Mouse (Mus musculus) R1 (cell line): ENCODE measurements at regions not wholly inside any gene's neighbourhood (a gene's known extent, or its start where the extent isn't known, plus 50 kb on each side); places are given as distances from the start of the nearest gene placed in this dataset.

Source experiments
- DNase-seq: peaks from one replicate; pipeline ENCODE4 v3.0.0-alpha.2; 2018; ENCODE audit warnings: low read depth, low spot score

DNA sequence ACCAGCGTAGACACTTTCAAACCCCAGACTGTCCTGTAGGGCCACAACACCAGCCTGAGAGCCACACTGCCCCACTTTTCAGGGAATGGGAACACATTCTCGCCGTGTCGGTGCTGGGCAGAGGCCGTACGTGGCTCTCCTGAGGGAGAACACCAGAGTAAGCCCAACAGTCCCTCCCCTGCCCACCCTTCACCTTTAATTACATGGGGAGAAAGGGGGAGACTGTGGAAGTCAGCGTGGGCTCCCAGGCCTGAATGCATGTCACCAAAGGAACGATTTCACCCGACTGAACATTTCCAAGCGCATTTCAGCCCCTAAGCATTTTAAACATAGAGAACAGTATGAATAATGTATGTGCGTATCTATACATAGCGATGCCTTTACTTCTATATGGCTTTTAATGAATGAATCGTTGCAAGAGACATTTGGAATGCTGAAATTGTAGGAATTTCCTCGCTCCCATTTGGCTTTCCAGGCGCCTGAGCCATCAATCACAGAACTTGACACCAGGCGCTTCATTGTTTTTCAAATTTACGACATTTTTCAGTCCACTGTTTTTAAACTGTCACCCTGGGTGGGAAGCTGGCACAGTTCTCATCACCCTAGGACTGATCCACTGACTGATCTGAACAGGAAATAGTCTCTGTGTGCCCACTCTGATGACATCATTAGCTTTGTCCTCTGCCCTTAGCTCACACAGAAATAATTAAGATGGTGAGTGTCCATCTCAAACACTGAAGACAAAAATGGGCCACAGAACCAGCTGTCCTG lies 152.3 kb downstream of the Atp23 start:
- peak; percentile 18 for DNase-seq

DNA sequence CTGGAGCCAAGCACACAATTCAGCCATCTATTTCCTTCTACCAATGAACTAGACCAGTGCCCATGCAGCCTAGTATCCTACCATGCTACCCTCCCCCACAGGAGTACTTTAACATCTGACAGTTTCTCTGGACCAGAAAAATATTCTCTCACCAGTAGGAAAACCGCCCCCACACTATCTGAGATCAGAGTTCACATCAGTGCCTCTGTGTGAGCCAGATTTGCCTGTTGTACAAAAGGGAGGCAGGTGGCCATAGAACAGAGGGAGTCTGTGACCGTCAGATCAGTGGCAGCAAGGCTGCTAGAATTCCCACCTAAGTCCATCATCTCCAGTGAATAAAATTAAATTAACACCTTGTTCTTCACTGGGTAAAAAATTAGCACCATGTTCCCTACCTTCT lies 166.5 kb downstream of the Atp23 start:
- DNase-seq = no peak

DNA sequence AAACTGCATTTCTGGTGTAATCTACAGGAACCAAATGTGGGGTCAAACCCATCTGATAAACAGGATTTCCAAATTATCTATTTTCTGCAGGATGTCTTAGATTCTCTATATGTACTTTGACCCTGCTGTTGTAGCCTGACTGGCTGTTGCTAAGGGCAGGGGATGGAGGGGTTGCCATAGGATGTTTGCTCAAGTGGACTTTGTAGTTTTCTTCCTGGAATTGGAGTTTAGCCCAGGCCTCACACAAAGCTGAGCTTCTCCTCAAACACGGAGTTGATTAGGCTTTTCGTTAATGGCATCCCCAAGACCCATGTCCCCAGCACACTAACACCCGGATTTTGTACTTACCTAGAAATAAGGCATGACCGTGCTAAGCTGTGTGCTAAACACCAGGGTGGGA lies 173.3 kb downstream of the Atp23 start:
- no peak for DNase-seq

DNA sequence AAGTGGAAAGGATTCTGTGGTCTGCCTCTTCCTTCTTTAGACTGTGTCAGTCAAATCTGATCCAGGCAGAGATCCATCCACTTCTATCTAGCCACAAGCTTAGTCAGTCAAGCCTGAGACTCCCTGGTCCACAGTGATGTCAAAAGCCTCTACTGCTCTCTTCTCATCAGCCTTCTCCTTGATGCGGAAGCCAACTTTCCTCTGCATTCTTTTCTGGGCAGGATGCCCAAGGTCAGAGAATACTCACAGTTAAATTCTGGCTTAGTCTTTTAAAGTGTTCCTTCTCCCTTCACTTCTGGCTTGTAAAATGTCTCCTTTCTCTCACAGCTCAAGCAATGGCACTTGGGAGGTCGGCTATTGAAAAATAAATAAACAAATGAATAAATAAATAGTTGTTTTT lies 183.2 kb downstream of the Atp23 start:
- no peak for DNase-seq

DNA sequence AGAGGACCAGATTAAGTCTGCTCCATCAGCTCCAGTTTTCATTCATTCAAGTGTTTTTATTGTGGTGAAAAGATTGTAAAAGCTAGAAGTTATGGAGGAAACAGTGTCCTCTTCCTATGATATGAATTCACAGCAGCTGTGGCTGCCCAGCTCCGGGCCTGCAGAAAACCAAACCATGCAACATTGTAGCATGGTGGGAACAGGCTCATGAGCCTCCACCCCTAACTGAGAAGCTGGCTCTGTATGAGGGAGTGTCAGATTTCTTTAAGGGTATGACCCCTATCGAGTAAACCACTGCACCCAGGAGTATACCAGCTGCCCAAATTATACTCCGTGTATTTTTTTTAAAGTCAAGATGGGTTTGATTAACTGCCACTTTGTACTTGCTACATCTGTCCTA lies 189.4 kb downstream of the Atp23 start:
- no peak for DNase-seq

DNA sequence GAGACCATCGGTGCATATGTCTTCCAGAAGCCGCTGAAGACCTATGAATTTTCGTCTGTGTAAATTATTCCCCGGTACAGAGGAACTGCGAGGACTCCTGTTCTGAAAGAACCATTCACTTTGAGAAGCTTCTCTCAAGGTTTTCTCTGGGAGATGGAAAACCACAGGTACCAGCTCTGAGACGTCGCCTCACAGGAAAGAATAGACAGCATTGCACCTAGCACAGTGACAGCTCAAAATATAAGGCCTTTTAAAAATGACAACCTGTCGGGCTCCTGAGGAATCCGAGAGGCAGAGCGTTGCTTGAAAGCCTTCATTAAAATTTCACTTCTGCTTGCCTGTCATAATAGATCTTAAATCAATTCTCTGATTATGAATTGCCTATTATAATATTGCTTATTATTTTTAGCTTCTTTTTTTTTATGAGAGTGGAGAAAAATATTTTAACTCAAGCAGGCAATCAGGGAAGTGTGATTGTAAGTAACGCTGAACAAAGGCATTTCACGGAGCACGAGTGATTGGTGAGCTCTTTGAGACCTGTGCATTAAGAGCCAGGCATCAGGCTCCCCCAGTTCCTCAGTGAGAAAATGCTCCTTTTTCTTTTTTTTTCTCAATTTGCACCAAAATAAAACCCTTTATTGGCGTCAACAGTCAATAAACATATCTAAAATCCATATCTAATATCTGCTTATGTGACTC lies 191.8 kb downstream of the Atp23 start:
- DNase-seq = no peak

DNA sequence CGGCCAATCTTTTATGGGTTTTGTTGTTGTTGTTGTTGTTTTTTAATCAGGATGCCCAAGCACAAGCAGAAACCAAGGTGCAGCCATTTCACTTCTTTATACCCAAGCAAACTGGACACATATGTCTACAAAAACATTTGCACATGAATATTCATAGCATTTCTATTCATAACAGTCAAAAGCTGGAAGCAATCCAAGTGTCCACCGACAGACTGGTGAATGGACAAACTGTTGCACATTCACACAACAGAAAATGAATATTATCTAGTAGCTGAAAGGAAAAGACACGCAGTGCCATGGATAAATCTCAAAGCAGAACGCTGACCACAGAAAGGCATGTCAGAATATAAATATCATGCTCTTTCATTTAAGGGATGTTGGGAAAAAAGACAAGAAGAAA lies 192.4 kb downstream of the Atp23 start:
- no peak for DNase-seq

DNA sequence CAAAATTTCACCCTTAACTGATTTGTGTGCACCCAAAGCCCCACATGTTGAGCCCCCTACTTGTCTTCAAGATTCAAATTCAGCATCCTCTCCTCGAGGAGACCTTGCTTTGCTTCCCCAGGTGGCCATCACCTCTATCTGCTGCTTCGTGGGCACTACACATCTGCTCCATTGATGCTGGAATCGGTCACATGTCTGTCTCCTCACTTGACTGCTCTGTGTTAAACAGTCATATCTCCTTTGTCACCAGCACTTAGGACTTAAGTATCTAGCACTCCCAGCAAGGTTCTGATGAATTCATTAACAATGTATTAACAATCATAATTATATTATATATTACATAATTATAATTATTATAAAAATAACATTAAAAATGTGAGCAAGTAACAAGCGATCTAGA lies 192.9 kb downstream of the Atp23 start:
- no peak for DNase-seq

DNA sequence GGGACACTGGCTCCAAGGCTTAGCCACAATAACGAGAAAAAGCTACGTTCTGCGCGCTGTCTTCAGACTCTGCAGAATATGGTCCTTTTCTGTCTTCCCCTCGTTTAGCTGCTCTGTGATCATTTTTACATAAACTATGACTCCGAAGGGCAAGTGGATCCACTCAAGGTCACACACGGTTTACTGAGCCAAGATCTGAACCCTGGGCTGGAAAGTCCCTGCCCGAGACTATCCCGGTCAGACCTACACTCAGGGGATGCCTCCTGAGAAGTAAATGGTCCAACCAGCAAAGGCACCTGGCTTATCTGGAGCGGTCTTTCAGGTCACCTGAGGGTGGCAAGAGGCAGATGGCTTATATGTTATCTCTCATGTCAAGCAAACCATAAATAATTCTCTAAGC lies 204.1 kb downstream of the Atp23 start:
- DNase-seq = no peak

DNA sequence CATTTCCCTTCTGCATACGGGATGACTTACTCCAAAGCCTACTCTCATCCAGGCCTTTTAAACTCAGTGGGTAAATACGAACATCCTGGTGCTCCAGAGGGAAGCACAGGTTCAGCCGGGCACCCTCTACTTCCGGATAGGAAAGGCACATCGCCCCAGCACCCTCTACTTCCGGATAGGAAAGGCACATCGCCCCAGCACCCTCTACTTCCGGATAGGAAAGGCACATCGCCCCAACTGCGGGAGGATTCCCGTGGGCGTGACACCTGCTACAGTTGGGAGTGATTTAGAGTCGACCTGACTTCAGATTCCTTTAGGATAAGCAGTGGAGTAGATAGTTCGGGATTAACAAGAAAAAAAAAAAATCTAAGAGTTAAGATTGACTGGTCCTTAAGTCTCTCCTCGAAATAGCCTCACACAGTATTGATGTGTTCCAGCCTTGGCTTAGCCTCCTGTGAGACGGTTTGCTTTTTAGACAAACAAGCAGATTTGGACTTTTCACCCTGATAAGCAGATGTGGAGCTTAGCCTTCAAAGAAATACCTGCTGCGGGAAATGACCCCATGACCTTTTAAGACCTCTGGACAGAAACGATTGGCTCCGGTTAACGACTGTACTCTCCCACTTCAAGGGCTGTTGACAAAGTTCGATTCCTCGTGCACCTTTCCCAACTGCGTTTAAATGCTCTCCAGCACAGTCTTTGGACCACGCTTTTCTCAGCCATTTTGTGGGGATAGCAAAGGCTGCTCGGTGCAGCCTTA lies 210.1 kb downstream of the Atp23 start:
- DNase-seq = peak; percentile 38

DNA sequence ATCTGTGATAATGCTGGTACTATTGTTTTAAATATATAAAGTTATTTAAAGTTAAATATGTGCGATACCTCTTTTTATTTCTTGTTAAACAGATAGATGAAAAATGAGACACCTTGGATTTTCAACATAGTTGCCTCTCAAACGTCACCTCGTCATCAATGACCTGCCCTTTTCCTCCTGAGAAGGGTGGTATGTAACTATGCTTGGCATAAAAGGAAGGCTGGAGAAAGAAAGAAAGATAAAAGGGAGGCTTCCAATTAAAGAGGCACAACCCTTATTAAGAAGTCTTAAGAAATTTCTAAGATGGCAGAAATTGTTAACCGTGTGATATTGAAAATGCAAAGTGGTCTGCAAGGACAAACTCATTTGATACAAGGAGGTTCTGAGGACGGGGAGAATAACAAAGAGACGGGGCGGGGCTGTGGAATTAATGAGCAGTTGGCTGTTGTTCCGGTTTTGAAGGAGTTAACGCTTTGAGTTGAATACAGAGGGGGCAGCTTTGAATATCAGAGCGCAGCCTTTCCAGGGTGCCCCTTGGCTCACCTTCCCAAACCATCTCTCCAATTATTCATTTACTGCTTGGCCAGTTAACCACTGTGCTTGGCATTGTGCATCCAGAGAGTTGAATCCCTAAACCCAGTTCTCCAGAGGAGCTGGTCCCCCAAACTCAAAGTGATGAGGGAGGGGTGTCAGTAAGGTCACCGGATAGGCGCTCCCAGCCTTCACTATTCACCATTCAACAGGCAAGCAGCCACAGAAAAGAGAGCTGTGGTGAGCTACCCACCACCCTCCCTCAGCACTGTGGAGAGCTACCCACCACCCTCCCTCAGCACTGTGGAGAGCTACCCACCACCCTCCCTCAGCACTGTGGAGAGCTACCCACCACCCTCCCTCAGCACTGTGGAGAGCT lies 220.6 kb downstream of the Atp23 start:
- peak; percentile 43 for DNase-seq

DNA sequence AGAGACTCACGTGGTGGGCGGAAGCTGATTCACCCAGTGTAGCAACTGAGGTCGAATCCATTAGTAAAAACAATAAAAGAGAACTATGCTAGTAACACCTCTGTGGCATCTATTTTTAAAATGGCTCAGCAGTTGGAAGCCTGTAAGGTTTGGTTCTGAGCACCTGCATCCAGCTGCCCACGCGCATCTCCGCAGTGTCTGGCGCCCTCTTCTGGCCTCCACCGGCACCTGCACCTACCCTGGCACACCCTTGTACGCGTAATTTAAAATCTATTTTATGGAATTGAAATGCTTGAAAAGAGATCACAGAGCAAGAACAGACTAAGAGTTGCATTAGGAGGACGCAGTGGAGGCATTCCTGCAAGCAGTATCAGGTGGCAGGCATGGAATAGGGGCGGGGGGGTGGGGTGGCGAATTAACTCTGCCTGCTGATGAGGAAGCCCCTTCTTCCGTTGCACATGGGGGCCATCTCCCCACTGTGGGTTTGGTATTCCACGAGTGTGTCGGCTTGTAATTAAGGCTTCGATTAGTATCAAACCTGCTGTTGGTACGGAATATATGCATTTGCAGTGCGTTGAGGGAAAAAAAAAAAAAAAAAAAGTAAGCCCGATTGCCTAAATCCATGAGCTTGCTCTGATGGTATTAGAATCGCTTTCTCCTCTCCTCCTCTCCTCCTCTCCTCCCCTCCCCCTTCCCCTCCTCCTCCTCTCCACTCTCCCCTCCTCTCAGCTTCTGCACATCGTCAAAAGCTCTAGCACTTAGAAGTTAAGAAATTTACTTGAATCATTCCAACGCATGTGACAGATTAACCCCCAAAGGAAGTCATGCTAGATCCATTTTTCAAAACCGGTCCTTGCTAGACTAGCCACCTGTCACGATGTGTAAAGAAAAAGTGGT lies 221.7 kb downstream of the Atp23 start:
- peak; percentile 49 for DNase-seq

DNA sequence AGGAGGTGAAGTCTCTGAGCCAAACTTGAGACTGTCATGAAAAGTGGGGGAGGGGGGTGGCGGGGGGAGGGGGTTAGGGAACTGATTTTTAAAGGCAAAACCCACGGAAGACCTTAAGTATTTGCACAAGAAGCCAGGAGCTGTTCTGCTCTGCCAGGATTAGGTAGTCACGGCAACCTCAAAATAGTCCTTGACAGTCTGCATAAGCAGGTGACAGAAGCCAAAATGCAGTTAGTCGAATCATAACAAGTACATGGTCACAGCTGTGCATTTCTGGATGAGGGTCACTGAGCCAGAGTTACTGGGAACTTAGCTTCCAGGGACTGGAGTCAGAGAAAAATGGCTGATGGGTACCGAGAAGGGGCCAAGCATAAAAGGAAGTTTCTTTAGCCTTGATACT lies 227.7 kb downstream of the Atp23 start:
- no peak for DNase-seq

DNA sequence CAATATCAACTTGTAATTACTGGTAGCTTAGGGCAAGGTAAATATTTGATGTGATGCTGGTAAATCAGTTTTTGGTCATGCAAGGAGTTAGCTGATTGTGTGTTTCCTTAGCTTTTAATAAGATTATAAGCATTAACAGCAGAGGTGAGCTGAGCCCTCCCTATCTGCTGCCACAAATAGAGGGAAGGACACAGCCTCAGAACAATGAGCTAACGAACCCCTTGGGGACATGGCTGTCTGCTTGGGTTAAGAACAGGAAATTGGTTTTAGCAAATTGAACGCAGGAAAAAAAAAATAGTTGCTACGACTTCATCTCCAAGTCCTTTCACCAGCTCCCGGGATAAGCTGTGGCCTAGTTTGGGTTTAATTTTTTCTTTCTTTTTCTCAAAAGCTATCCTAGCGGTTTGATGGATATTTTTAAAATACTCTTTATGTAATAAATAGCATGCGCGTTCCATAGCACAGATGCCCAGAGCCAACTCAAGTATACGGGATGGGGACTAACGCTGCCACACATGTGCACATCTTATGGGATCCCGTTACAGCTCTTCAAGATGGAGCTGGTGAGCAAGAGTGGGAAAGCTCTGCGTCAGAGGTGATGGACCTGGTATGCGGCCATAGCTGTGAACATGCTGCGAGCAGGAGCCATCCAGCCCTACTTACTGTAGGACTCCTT lies 236.6 kb downstream of the Atp23 start:
- DNase-seq = no peak

DNA sequence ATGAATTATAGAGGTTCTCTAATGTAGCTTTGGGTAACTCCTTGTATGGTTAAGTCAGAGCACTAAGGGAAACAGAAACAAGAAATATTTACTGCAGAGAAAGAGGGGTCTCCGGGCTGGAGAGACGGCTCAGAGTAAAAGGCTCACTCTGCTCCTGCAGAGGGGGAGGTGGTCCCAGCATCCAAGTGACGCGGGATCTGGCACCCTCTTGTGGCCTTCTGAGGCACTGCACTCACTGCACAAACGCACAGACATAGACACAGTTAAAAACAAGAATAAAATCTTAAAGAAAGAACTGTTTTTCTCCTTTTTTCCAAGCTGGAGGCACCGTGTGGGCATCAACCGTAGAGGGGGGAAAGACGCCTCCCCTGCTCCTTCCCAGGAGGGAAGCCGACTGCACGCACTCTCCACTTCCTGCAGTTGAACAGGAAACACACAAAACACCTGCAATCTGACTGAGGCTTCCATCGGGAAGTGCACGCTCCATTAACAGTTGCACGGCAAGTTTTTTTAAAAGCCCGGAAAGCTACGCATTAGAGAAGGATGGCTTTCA lies 237.6 kb downstream of the Atp23 start:
- peak; percentile 56 for DNase-seq

DNA sequence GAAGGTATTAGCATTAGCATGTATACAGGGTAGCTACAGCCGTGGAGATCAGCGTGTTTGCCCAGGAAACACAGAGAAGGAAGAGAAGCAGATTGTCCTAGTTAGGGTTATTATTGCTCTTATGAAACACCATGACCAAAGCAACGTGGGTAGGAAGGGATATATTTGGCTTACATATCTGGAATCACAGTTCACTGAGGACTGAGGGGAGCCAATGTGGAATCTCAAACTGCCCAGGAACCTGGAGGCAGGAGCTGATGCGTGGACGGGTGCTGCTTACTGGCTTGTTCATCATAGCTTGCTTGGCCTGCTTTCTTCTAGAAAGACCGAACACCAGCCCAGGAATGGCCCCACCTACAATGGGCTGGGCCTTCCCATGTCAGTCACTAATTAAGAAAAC lies 238.4 kb downstream of the Atp23 start:
- DNase-seq = no peak

DNA sequence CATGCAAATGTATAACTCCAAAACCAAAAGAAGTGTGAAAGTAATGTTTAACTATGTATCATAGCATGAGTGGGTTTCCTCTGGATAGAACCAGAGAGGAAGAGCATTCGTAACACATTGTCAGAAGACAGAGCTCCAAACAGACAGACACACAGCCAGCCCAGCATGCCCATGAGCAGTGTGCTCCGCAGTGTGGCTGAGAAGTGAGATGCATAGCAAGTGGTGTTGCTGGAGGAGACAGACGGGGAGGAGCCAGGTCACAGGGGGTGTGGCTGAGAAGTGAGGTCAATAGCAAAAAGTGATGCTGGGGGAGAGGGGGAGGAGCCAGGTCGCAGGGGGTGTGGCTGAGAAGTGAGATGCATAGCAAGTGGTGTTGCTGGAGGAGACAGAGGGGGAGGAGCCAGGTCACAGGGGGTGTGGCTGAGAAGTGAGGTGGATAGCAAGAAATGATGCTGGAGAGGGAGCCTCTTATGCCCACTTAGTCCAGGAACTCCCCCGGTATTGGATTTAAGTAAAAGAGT lies 240.0 kb downstream of the Atp23 start:
- DNase-seq = peak; percentile 91

DNA sequence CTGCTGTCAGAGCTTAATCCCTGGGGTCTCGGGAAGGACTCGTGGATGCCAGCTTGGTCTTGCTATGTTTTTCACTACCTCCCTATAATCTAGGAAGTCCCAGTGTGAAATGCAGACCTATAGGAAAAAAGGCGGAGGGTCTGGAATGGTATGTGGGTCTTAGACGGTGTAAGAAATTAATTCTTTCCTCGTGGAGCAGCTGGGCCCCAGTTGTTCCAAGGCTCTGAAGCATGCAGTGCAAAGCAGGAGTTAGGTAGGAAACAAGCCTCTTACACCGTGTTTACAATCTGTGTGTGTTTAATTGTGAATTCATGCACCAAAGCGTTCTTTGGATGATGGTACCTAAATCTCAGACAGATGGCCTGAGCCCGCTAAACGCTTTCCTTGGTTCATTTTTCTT lies 241.1 kb downstream of the Atp23 start:
- no peak for DNase-seq

DNA sequence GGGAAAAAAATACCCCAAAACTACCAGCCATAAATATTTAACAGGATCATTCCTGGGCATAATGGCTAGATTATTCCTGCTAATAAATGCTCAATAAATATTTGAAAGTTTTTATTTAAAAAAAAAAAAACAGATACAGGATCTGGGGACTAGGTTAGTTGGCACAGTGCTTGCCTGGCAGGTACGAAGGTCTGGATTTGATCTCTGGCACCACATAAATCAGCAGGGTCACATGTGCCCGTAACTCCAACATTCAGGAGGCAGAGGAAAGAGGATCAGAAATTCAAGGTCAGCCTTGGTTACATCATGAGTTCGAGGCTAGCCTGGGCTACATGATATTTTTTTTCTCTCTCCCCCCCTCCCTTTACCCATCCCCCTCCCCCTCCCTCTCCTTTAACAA lies 248.5 kb downstream of the Atp23 start:
- no peak for DNase-seq
